In genomic region chr11:44813534-44813933, GRCm38 (mm10) we compare ENCODE assay signal across 19 mouse cellular contexts.
DNase-seq lines count a peak whose midpoint lies in the region; ATAC-seq and TF ChIP-seq lines count a peak whose summit lies in the region.
"Had no signal": no experiment of that assay in that cellular context is flagged by ENCODE, and none has a peak within 500 bp of the region (broad histone marks: within the 10 kb centered on the region; RNA-seq: fewer than 3 reads in every experiment).

No protein-coding gene starts in this region.

- 0 out of 2 replicates have a peak, but pooled peaks have one; percentile 4 for TF ChIP-seq CTCF in kidney, postnatal 0 days (IDR thresholded peaks at IDR 0.05; ENCODE audit: low read depth)

- no peaks in the 10 kb centered on the region for H3K27me3 ChIP-seq in hindbrain, embryonic 12.5 days
- H3K27me3 ChIP-seq in hindbrain, embryonic 10.5 days (ENCODE audit: insufficient read depth, poor library complexity, severe bottlenecking), result no peaks in the 10 kb centered on the region
- no peaks in the 10 kb centered on the region for H3K27me3 ChIP-seq in kidney, postnatal 0 days (ENCODE audit: insufficient read depth, low read length)
- H3K27me3 ChIP-seq in kidney, embryonic 14.5 days (ENCODE audit: control insufficient read depth, insufficient read depth, low read length), result no peaks in the 10 kb centered on the region
- H3K27me3 ChIP-seq in neural tube, embryonic 14.5 days (ENCODE audit: control insufficient read depth, insufficient read depth, low read length), result no peaks in the 10 kb centered on the region
- H3K27me3 ChIP-seq: embryonic facial prominence, embryonic 15.5 days; heart, embryonic 13.5 days had no signal

- 0 out of 2 replicates have a peak, but pooled peaks cover 9% of the 10 kb centered on the region for H3K4me1 ChIP-seq in hindbrain, embryonic 12.5 days
- H3K4me1 ChIP-seq in hindbrain, embryonic 10.5 days (replicated peaks), result no peaks in the 10 kb centered on the region
- H3K4me1 ChIP-seq in kidney, postnatal 0 days (replicated peaks; ENCODE audit: insufficient read depth, low read length), result peaks cover 4% of the 10 kb centered on the region; the same call in 1 of the 2 replicates
- no peaks in the 10 kb centered on the region for H3K4me1 ChIP-seq in kidney, embryonic 14.5 days (ENCODE audit: control insufficient read depth, insufficient read depth, low read length)
- H3K4me1 ChIP-seq in neural tube, embryonic 14.5 days (ENCODE audit: control insufficient read depth, insufficient read depth, low read length), result peaks cover 14% of the 10 kb centered on the region; the same call in 1 of the 2 replicates
- H3K4me1 ChIP-seq: heart, embryonic 13.5 days had no signal

- H3K4me2 ChIP-seq in hindbrain, embryonic 12.5 days (replicated peaks), result no peak overlapping the region
- H3K4me2 ChIP-seq in kidney, postnatal 0 days (ENCODE audit: low read length), result no peak overlapping the region
- no peak overlapping the region for H3K4me2 ChIP-seq in kidney, embryonic 14.5 days (replicated peaks; ENCODE audit: low read depth, low read length)
- H3K4me2 ChIP-seq in neural tube, embryonic 14.5 days (ENCODE audit: low read depth, low read length), result no peak overlapping the region
- H3K4me2 ChIP-seq: embryonic facial prominence, embryonic 15.5 days; heart, embryonic 13.5 days had no signal

- H3K4me3 ChIP-seq in hindbrain, embryonic 12.5 days, result no peak overlapping the region
- H3K4me3 ChIP-seq in hindbrain, embryonic 10.5 days, result no peak overlapping the region
- H3K4me3 ChIP-seq in kidney, postnatal 0 days (replicated peaks; ENCODE audit: low read depth, low read length), result no peak overlapping the region
- H3K4me3 ChIP-seq in kidney, embryonic 14.5 days (ENCODE audit: low read length), result no peak overlapping the region
- H3K4me3 ChIP-seq in neural tube, embryonic 14.5 days (ENCODE audit: low read depth, low read length), result no peak overlapping the region
- H3K4me3 ChIP-seq: embryonic facial prominence, embryonic 15.5 days; erythroblast, embryonic 14.5 days; forebrain, embryonic 10.5 days; gastrocnemius, adult 2 months; heart, embryonic 13.5 days had no signal

- peak overlapping the region; percentile 1; the same call in 1 of the 2 replicates for H3K27ac ChIP-seq in hindbrain, embryonic 12.5 days
- H3K27ac ChIP-seq in hindbrain, embryonic 10.5 days, result no peak overlapping the region
- H3K27ac ChIP-seq in kidney, postnatal 0 days, result no peak overlapping the region
- H3K27ac ChIP-seq in kidney, embryonic 14.5 days (ENCODE audit: low read depth, low read length), result no peak overlapping the region
- H3K27ac ChIP-seq in neural tube, embryonic 14.5 days (ENCODE audit: low read depth, low read length), result peak overlapping the region; percentile 25; the same call in 1 of the 2 replicates
- H3K27ac ChIP-seq: embryonic facial prominence, embryonic 15.5 days; forebrain, embryonic 10.5 days; gastrocnemius, adult 2 months; heart, embryonic 13.5 days had no signal

- 69% methylated on average over 7 of the region's 7 CpGs for WGBS in hindbrain, embryonic 12.5 days
- WGBS in hindbrain, embryonic 10.5 days, result 84% methylated on average over 7 of the region's 7 CpGs
- WGBS in kidney, postnatal 0 days, result 51% methylated on average over 7 of the region's 7 CpGs
- 65% methylated on average over 7 of the region's 7 CpGs for WGBS in kidney, embryonic 14.5 days
- 35% methylated on average over 7 of the region's 7 CpGs for WGBS in neural tube, embryonic 14.5 days

- no peak for ATAC-seq in hindbrain, embryonic 12.5 days (ENCODE audit: low FRiP score)
- ATAC-seq in kidney, postnatal 0 days (replicated peaks; ENCODE audit: low FRiP score, low read depth), result no peak
- ATAC-seq in kidney, embryonic 14.5 days (ENCODE audit: low FRiP score, low TSS enrichment), result no peak
- ATAC-seq in neural tube, embryonic 14.5 days (ENCODE audit: low read depth), result peak; percentile 31; the same call in 1 of the 2 replicates
- ATAC-seq: forebrain, embryonic 14.5 days had no signal

- DNase-seq in hindbrain, embryonic 10.5 days (ENCODE audit: low spot score), result no peak
- peak; percentile 42 for DNase-seq in kidney, postnatal 0 days (ENCODE audit: low spot score)
- DNase-seq in left cerebral cortex, postnatal 4 days, result peak; percentile 43
- no peak for DNase-seq in left cerebral cortex, postnatal 10 days (ENCODE audit: extremely low spot score in 1 of 2, low spot score in 2 of 2)
- DNase-seq in ovary, postnatal 14 days (ENCODE audit: low spot score), result no peak
- DNase-seq: adrenal gland, postnatal 14 days; cerebellum, adult 2 months; embryo, embryonic 11 days; gastrocnemius, adult 2 months; gastrocnemius, postnatal 25 days; heart, postnatal 4 days had no signal

- no peaks in the 10 kb centered on the region for H3K36me3 ChIP-seq in hindbrain, embryonic 12.5 days
- no peaks in the 10 kb centered on the region for H3K36me3 ChIP-seq in hindbrain, embryonic 10.5 days
- no peaks in the 10 kb centered on the region for H3K36me3 ChIP-seq in kidney, postnatal 0 days (ENCODE audit: insufficient read depth, low read length)
- no peaks in the 10 kb centered on the region for H3K36me3 ChIP-seq in kidney, embryonic 14.5 days (ENCODE audit: control insufficient read depth, insufficient read depth, low read length)
- H3K36me3 ChIP-seq in neural tube, embryonic 14.5 days (ENCODE audit: control insufficient read depth, insufficient read depth, low read length), result no peaks in the 10 kb centered on the region
- H3K36me3 ChIP-seq: embryonic facial prominence, embryonic 15.5 days; forebrain, embryonic 10.5 days; heart, embryonic 13.5 days had no signal

- intact Hi-C loops in left cerebral cortex, postnatal 4 days (cut with DNase I), result no loop called here
- intact Hi-C loops in left cerebral cortex, postnatal 10 days (cut with DNase I), result loop anchor here (10.0 kb wide), 1 partner anchor 191 kb away; no protein-coding TSS in a partner anchor

- H3K9ac ChIP-seq in hindbrain, embryonic 12.5 days, result no peak overlapping the region
- no peak overlapping the region for H3K9ac ChIP-seq in kidney, postnatal 0 days (ENCODE audit: low read depth, low read length)
- H3K9ac ChIP-seq in kidney, embryonic 14.5 days (ENCODE audit: low read depth, low read length), result no peak overlapping the region
- no peak overlapping the region for H3K9ac ChIP-seq in neural tube, embryonic 14.5 days (replicated peaks; ENCODE audit: low read depth, low read length)
- H3K9ac ChIP-seq: embryonic facial prominence, embryonic 15.5 days; heart, embryonic 13.5 days had no signal

- H3K9me3 ChIP-seq in hindbrain, embryonic 12.5 days (replicated peaks), result no peaks in the 10 kb centered on the region
- H3K9me3 ChIP-seq in hindbrain, embryonic 10.5 days, result no peaks in the 10 kb centered on the region
- no peaks in the 10 kb centered on the region for H3K9me3 ChIP-seq in kidney, postnatal 0 days (replicated peaks; ENCODE audit: low read length)
- no peaks in the 10 kb centered on the region for H3K9me3 ChIP-seq in kidney, embryonic 14.5 days (ENCODE audit: control insufficient read depth, low read length)
- H3K9me3 ChIP-seq in neural tube, embryonic 14.5 days (ENCODE audit: control insufficient read depth, low read length), result no peaks in the 10 kb centered on the region
- H3K9me3 ChIP-seq: embryonic facial prominence, embryonic 15.5 days; forebrain, embryonic 10.5 days; heart, embryonic 13.5 days had no signal

Comparison
In these comparisons a context has a peak if more than half of its experiments do, and no peak if none do; other contexts are left out.
1. H3K27ac ChIP-seq: peak in hindbrain, embryonic 12.5 days (single experiment) and neural tube, embryonic 14.5 days (single experiment); none in hindbrain, embryonic 10.5 days (single experiment), kidney, postnatal 0 days (single experiment) and kidney, embryonic 14.5 days (single experiment).
2. DNase-seq: peak in kidney, postnatal 0 days (single experiment) and left cerebral cortex, postnatal 4 days (single experiment); none in hindbrain, embryonic 10.5 days (single experiment), left cerebral cortex, postnatal 10 days (0 of 2) and ovary, postnatal 14 days (single experiment).